Mouse (Mus musculus): ENCODE data around the gene Traip. TPM values are rescaled to one million over a fixed set of nuclear protein-coding genes. Genes with fewer than 3 reads are reported as not detected.

Traip gene
- polyA plus RNA-seq, 1 experiment from 2014 or later: 45.9 TPM

DNA sequence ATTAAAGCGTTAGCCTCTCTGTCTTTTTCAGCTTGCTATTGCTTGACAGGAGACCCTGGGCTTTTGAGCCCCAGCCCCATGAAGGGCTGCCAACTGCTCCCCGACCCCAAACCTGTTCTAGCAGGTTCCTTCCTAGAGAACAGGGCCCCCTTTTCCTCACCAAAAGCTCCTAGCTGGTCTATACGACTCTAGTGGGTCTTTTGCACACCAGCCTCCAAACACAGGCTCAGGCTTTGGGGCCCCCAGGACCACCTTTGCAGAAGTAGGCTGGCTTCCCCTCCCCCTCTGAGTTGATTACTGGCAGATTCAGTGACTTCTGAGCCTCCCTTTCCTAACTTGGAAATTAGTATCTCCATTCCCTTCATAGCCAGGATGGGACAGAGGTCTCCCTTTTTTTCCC lies 13.1 kb upstream of the Traip start:
- peak; percentile 40 for DNase-seq (ENCODE audit: low spot score)

DNA sequence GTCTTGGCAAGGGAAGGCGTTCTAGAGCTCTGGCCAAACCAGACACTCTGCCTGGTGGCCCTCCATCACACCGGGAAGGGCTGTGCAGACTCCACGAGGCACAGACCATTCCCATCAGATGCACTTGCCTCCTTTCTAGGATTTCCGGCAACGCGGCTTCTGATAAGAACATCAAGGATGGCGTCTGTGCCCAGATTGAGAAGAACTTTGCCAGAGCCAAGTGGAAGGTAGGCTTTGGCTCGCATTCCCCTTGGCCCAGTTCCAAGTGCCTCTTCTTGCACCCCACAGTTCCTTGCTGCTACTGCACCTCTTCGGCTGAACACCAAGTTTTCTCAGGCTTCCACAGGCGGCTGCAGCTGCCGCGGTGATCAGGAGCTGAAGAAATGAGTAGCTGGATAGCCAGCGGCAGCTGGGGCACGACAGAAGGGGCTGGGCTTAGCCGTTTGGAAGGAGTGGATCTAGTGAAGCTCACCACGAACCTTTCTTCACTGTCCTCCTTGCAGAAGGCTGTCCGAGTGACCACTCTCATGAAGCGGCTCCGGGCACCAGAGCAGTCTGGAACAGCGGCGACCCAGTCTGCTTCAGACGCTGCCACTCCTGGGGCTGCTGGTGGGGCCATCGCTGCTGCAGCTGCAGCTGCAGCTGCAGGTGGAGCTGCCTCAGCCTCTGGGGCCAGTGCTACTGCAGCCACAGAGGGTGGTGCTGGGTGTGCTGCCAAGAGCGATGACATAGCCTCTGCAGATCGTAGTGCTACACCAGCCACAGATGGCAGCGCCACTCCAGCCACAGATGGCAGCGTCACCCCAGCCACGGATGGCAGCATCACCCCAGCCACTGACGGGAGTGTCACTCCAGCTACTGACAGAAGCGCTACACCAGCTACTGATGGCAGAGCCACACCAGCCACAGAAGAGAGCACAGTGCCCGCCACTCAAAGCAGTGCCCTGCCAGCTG lies 2.4 kb upstream of the Traip start:
- Histone ChIP-seq H3K4me3 (no peak overlapping the region), H3K27ac (no peak overlapping the region), H3K9me3 (replicated peaks) (no peaks in the 10 kb centered on the region), H3K4me1 (peaks cover 21% of the 10 kb centered on the region), H3K27me3 (ENCODE audit: low read depth, poor library complexity, severe bottlenecking) (no peaks in the 10 kb centered on the region), H3K36me3 (peaks cover 18% of the 10 kb centered on the region)
- WGBS: 92% methylated on average over 31 of the region's 31 CpGs
- no peak for DNase-seq (ENCODE audit: low spot score)

More for the DNA sequence above, 13.1 kb upstream of the Traip start:
- WGBS: 11% methylated on average over 3 of the region's 3 CpGs
- peak overlapping the region; percentile 68 for H3K4me3 ChIP-seq
- peaks cover 45% of the 10 kb centered on the region for H3K27me3 ChIP-seq (ENCODE audit: low read depth, poor library complexity, severe bottlenecking)
- H3K36me3 ChIP-seq: no peaks in the 10 kb centered on the region
- H3K27ac ChIP-seq: peak overlapping the region; percentile 83
- H3K4me1 ChIP-seq: peaks cover 44% of the 10 kb centered on the region
- no peaks in the 10 kb centered on the region for H3K9me3 ChIP-seq (replicated peaks)

DNA sequence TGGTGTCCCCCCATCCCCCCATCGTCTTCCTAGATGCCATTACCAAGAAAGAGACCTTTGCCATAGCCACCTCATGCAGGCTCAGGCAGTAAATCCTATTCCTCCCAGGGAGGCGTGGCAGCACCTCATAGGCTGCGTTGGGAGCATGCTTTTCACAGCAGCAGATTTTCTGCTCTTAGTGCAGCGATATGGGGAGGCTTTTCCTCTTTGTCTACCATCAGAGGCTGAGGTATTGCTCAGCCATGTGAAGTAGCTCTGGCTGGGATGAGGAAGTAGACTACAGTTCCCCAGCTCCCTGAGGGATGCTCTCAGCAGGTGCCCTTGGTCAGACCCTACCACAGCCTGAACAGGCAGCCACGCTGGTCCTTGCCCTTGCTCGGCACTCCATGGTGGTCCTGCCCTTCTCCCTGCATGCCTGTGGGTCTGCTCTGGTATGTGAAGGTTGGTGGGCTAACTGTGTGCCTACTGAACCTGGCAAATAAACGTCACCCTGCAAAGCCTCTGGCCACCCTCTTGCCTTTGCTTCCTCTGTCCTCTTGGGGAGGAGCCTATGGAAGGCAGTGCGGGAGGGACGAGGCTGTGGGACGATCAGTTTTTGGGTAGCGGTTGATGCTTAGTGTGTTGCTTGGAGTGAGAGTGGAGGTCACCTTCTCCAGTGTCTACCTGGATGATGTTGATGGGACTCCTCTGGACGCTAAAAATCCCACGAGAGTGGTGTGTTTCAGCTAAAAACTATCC lies 583 bp upstream of the Traip start:
- no peak for DNase-seq (ENCODE audit: low spot score)
- Histone ChIP-seq H3K36me3 (peaks cover 18% of the 10 kb centered on the region), H3K27ac (peak overlapping the region; percentile 42; the same call in 1 of the 2 replicates), H3K4me3 (no peak overlapping the region), H3K27me3 (ENCODE audit: low read depth, poor library complexity, severe bottlenecking) (no peaks in the 10 kb centered on the region), H3K4me1 (peaks cover 21% of the 10 kb centered on the region), H3K9me3 (replicated peaks) (no peaks in the 10 kb centered on the region)
- 83% methylated on average over 13 of the region's 13 CpGs for WGBS

DNA sequence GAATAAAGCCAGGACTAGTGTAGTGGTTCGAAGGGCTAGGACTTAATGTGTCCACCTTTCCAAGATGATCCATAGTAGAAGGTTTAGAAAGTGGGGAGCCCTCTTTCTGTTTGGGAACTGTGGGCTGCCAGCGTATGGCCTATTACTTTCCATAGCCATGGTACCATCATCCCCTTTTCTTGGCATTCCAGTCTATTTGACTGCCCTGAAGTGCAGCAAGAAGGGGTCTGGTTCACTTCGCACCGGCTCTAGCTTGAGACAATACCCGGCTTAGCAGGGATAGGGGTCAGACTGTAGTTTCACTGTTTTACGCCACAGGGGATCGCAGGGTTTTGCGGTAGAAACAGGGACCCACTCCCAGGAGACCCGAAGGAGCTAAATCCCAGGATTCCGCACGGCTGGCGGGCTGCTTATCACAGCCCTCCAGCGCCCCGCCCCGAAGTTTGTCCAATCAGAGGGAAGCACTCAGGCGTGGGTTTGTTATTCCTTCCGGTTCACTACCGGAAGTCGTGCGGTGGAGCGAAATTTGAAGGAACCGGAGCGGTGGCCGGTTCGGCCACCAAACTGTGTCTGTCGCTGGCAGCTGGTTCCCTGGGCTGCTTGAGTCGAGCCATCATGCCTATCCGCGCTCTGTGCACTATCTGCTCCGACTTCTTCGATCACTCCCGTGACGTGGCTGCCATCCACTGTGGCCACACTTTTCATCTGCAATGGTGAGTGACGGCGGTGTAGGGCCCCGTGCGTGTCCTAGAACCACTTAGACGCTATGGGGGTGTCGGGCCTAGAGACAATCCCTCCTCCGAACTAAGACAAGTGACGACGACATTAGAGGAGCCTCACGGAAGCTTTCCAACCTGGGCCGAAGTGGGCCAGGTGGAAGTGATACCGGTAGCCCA lies 772 bp downstream of the Traip start:
- H3K36me3 ChIP-seq: peaks cover 23% of the 10 kb centered on the region
- WGBS: 13% methylated on average over 45 of the region's 45 CpGs

DNA sequence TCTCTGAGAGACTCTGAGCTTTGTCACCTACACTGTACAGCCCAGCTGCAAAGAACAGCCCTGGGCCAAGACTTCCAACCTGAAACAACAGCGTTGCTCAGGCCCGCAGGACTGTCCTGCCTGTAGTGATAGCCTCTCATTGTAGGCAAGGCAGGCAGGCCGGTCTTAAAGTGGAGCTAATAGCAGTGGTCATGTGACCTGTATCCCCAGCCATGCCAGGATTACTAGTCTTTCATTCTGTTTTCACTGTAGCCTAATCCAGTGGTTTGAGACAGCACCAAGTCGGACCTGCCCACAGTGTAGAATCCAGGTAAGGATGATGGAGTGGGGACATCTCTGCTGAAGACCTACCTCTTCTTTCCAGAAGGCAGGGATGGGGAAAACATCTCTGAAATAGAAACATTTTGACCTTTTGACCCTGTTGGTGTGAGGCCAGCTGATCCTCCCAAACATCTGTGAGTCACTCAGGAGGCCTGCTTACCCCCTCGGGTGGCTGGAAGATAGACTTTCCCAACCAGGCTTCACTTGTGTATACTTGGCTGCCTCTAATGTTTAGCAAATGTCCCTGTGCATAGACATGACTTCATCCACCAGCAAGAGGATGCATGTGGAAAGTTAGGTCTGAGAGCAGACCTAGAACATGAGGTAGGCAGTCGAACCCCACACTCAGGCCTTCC lies 5.8 kb downstream of the Traip start:
- 80% methylated on average over 6 of the region's 6 CpGs for WGBS
- Histone ChIP-seq H3K36me3 (peaks cover 56% of the 10 kb centered on the region), H3K4me3 (no peak overlapping the region), H3K9me3 (replicated peaks) (no peaks in the 10 kb centered on the region), H3K27ac (no peak overlapping the region), H3K27me3 (ENCODE audit: low read depth, poor library complexity, severe bottlenecking) (no peaks in the 10 kb centered on the region), H3K4me1 (peaks cover 20% of the 10 kb centered on the region)
- DNase-seq (ENCODE audit: low spot score): no peak

More for the DNA sequence above, 772 bp downstream of the Traip start:
- Histone ChIP-seq H3K27ac (peak overlapping the region; percentile 85), H3K9me3 (replicated peaks) (no peaks in the 10 kb centered on the region), H3K4me1 (peaks cover 21% of the 10 kb centered on the region), H3K4me3 (peak overlapping the region; percentile 70), H3K27me3 (ENCODE audit: low read depth, poor library complexity, severe bottlenecking) (no peaks in the 10 kb centered on the region)
- DNase-seq (ENCODE audit: low spot score): peak; percentile 94

DNA sequence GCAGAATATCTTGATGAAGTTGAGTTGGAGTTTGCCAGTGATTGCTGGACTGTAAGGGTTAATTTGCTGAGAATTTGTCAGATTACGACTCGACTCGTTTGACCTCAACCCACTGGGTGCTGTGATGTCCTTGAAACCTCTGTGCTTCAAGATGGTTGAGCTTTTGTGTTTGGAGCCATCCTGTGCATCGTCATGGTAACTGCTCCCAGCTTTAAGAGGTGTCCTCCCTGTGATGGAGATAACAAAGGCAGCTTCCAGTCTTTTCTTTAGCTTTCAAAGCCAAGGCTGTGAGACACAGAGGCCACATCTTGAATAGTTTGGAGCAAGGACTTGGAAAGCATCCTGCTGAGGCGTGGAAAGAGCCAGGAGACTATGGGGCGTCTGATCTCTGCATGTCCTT lies 7.2 kb downstream of the Traip start:
- H3K36me3 ChIP-seq: peaks cover 70% of the 10 kb centered on the region

DNA sequence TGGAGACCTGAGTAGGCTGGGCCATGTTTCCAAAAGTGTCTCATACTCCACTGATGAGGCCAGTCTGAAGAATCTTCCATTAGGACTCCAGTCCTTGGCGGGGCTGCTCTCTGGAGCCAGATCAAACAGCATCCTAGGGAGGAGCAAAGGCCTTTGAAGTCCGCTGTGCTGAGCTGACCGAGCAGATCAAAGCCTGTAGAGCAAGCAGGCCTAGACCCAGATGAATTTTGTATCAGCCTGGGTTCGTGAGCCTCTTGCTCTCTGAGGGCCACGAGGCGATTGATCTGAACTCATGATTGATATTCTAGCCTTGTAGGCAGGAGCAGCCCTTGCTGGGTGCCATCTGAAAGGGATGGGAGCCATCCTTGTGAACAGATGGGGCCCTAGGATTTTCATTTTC lies 10.0 kb downstream of the Traip start:
- no peak for DNase-seq (ENCODE audit: low spot score)
- Histone ChIP-seq H3K27ac (no peak overlapping the region), H3K4me1 (peaks cover 13% of the 10 kb centered on the region), H3K9me3 (replicated peaks) (no peaks in the 10 kb centered on the region), H3K27me3 (ENCODE audit: low read depth, poor library complexity, severe bottlenecking) (no peaks in the 10 kb centered on the region), H3K36me3 (peaks cover 95% of the 10 kb centered on the region), H3K4me3 (no peak overlapping the region)
- 18% methylated on average over 6 of the region's 6 CpGs for WGBS

More for the DNA sequence above, 7.2 kb downstream of the Traip start:
- no peak overlapping the region for H3K27ac ChIP-seq
- no peaks in the 10 kb centered on the region for H3K27me3 ChIP-seq (ENCODE audit: low read depth, poor library complexity, severe bottlenecking)
- no peaks in the 10 kb centered on the region for H3K9me3 ChIP-seq (replicated peaks)
- DNase-seq (ENCODE audit: low spot score): no peak
- WGBS: 71% methylated on average over 6 of the region's 6 CpGs
- H3K4me3 ChIP-seq: no peak overlapping the region
- H3K4me1 ChIP-seq: peaks cover 14% of the 10 kb centered on the region

DNA sequence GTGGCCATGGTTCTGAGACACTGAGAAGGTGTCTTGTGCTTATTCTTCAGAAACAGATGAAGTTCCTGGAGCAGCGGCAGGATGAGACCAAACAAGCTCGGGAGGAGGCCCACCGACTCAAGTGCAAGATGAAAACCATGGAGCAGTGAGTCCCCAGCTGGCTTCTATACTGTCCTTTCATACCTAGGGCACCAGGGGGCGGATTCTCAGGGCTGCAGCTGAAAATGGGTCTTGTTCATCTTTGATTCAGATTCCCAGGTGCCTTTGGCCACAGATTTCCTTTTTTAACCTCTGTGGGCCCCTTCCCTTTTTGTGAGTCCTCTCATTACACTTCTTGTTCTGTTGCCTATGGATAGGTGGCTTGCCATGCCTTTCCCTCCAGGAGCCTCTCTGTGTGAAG lies 11.0 kb downstream of the Traip start:
- WGBS: 85% methylated on average over 4 of the region's 4 CpGs
- no peak for DNase-seq (ENCODE audit: low spot score)
- Histone ChIP-seq H3K4me1 (peaks cover 13% of the 10 kb centered on the region), H3K36me3 (peaks cover 98% of the 10 kb centered on the region), H3K9me3 (replicated peaks) (no peaks in the 10 kb centered on the region), H3K27me3 (ENCODE audit: low read depth, poor library complexity, severe bottlenecking) (no peaks in the 10 kb centered on the region), H3K27ac (no peak overlapping the region), H3K4me3 (no peak overlapping the region)

DNA sequence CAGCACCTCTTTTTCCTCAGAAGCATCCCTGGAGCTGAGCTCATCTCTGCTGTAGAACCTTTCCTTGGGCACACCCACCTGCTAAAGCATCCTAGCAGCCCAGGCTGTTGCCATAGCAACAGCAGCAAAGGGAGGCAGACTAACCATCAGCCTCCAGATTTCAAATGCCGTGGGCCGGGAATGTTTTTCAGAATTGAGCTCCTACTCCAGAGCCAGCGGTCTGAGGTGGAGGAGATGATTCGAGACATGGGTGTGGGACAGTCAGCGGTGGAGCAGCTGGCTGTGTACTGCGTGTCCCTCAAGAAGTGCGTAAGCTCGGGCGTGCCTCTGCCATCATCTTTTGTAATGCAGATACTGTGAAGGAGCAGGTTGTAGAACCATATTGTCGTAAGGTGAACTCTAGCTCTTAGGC lies 11.4 kb downstream of the Traip start:
- peaks cover 97% of the 10 kb centered on the region for H3K36me3 ChIP-seq
- DNase-seq (ENCODE audit: low spot score): no peak
- H3K9me3 ChIP-seq (replicated peaks): no peaks in the 10 kb centered on the region
- H3K4me3 ChIP-seq: no peak overlapping the region
- H3K27me3 ChIP-seq (ENCODE audit: low read depth, poor library complexity, severe bottlenecking): no peaks in the 10 kb centered on the region
- peaks cover 13% of the 10 kb centered on the region for H3K4me1 ChIP-seq
- H3K27ac ChIP-seq: 0 out of 2 replicates have a peak overlapping the region, but pooled peaks have one; percentile 7
- 92% methylated on average over 10 of the region's 10 CpGs for WGBS

DNA sequence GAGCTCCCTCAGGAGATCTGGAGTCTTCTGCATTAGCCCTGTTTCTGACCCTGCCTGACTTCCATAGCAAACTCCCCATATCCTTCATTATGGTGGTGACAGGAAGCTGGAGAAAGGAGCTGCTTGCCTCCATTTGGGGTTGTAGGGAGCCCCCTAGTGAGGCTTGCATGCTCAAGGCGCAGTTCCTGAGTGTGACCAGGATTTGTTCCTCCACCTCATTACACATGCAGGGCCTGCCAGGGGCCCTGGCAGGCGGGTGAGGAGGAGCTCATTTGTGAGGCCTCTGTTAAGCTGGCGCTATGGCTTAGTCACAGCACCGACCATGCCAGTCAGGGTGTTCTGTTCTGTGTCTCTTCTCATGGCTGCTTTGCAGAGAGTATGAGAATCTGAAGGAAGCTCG lies 11.9 kb downstream of the Traip start:
- WGBS: 57% methylated on average over 5 of the region's 5 CpGs
- no peak for DNase-seq (ENCODE audit: low spot score)

DNA sequence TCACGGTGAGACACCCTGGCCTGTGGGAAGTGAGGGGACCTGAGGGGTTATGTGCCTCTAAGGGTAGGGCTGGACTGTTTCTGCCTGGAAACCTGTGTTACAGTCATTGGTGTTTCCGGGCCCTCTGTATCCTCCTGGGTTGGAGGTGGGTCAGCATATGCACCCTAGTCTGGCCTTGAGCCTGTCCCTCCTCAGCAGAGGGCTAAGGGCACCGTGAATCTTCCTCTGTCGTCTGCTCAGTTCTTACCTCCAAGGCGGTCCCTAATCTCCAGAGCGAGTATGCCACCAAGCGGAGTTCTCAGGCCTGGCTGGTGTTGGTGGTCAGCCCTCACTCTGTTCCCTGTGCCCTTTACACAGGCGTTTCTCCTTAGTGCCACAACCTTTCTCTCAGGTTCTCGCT lies 13.0 kb downstream of the Traip start:
- Histone ChIP-seq H3K27me3 (ENCODE audit: low read depth, poor library complexity, severe bottlenecking) (no peaks in the 10 kb centered on the region), H3K4me1 (peaks cover 13% of the 10 kb centered on the region), H3K4me3 (no peak overlapping the region), H3K27ac (0 out of 2 replicates have a peak overlapping the region, but pooled peaks have one; percentile 21), H3K9me3 (replicated peaks) (no peaks in the 10 kb centered on the region), H3K36me3 (peaks cover 96% of the 10 kb centered on the region)
- DNase-seq (ENCODE audit: low spot score): no peak
- WGBS: 89% methylated on average over 9 of the region's 9 CpGs

More for the DNA sequence above, 11.9 kb downstream of the Traip start:
- Histone ChIP-seq H3K27me3 (ENCODE audit: low read depth, poor library complexity, severe bottlenecking) (no peaks in the 10 kb centered on the region), H3K4me1 (peaks cover 13% of the 10 kb centered on the region), H3K36me3 (peaks cover 97% of the 10 kb centered on the region), H3K9me3 (replicated peaks) (no peaks in the 10 kb centered on the region), H3K4me3 (no peak overlapping the region), H3K27ac (0 out of 2 replicates have a peak overlapping the region, but pooled peaks have one; percentile 7)

DNA sequence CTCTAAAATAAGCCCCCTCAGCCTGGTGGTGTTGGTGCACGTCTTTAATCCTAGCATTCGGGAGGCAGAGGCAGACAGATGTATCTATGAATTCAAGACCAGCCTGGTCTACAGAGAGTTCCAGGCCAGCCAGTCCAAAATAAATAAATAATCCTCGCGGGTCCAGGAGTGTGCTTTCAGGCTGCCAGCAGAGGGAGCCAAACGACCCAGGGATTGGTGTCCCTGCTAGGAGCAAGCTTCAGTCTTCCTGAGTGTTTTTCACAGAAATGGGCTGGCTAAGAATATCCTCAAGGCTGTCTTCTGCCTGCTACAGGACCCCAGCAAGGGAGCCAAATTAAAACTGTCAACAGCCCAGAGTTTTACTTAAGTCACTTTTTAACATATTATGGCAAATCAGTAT lies 13.8 kb downstream of the Traip start:
- Histone ChIP-seq H3K4me3 (no peak overlapping the region), H3K36me3 (peaks cover 96% of the 10 kb centered on the region), H3K27ac (0 out of 2 replicates have a peak overlapping the region, but pooled peaks have one; percentile 21), H3K27me3 (ENCODE audit: low read depth, poor library complexity, severe bottlenecking) (no peaks in the 10 kb centered on the region), H3K9me3 (replicated peaks) (no peaks in the 10 kb centered on the region), H3K4me1 (peaks cover 11% of the 10 kb centered on the region)
- DNase-seq (ENCODE audit: low spot score): peak; percentile 96
- WGBS: 29% methylated on average over 5 of the region's 5 CpGs

All from limb, embryonic 10.5 days (tissue).